Mouse (Mus musculus) myocyte (in vitro differentiated cells): ENCODE results near the gene Rpp21. TPM values are rescaled to one million over a fixed set of nuclear protein-coding genes. Genes with fewer than 3 reads are reported as not detected.

Experiments used
- H3K27me3 ChIP-seq: one replicate; pipeline ENCODE4 v1.6.1; 2011; ENCODE audit not compliant: control insufficient read depth, insufficient read depth, insufficient read length
- H3K36me3 ChIP-seq: one replicate; pipeline ENCODE4 v1.6.1; 2011; ENCODE audit not compliant: control insufficient read depth, insufficient read depth
- H3K4me2 ChIP-seq: one replicate; pipeline ENCODE4 v1.6.1; 2011; ENCODE audit warnings: low read depth, control low read depth
- H3K4me3 ChIP-seq: one replicate; pipeline ENCODE4 v1.5.1; 2011; ENCODE audit warnings: mild to moderate bottlenecking, control low read depth, moderate library complexity
- H3K79me2 ChIP-seq: one replicate; pipeline ENCODE4 v1.6.1; 2011; ENCODE audit not compliant: control insufficient read depth, insufficient read depth
- H3ac ChIP-seq: one replicate; pipeline ENCODE4 v1.6.1; 2011; ENCODE audit not compliant: control insufficient read depth, insufficient read length
- CEBPB ChIP-seq: IDR thresholded peaks from 2 replicates; pipeline ENCODE4 v1.6.1; 2011; ENCODE audit warnings: mild to moderate bottlenecking, moderate library complexity; ENCODE audit not compliant: poor library complexity, insufficient read depth, severe bottlenecking
- E2F4 ChIP-seq: IDR thresholded peaks from one replicate; pipeline ENCODE4 v1.6.1; 2011; ENCODE audit warnings: mild to moderate bottlenecking, control low read depth, moderate library complexity; ENCODE audit not compliant: insufficient read depth
- MAX ChIP-seq: IDR thresholded peaks from one replicate; pipeline ENCODE4 v1.6.1; 2011; ENCODE audit warnings: low read depth, mild to moderate bottlenecking, control low read depth
- MYOD1 ChIP-seq, 3 experiments: IDR thresholded peaks; one replicate each; pipeline ENCODE4 v1.6.1; 2011; ENCODE audit warnings: control low read depth in 2 of 3, low read depth in 2 of 3, mild to moderate bottlenecking in 2 of 3, moderate library complexity in 1 of 3; ENCODE audit not compliant: insufficient read length in 2 of 3, control insufficient read depth in 1 of 3
- MYOG ChIP-seq, 3 experiments: IDR thresholded peaks; one replicate each; pipeline ENCODE4 v1.6.1; 2011; ENCODE audit warnings: control low read depth in 2 of 3, low read depth in 2 of 3, mild to moderate bottlenecking in 2 of 3; ENCODE audit not compliant: insufficient read length in 2 of 3, control insufficient read depth in 1 of 3, insufficient read depth in 1 of 3
- POLR2A ChIP-seq: IDR thresholded peaks from one replicate; pipeline ENCODE4 v1.6.1; 2011; ENCODE audit warnings: low read depth, mild to moderate bottlenecking, control low read depth, moderate library complexity; ENCODE audit not compliant: insufficient read length
- POLR2AphosphoS2 ChIP-seq: IDR thresholded peaks from one replicate; pipeline ENCODE4 v1.6.1; 2011; ENCODE audit warnings: low read depth, control low read depth; ENCODE audit not compliant: insufficient read length
- REST ChIP-seq: IDR thresholded peaks from one replicate; pipeline ENCODE4 v1.6.1; 2011; ENCODE audit warnings: mild to moderate bottlenecking, control low read depth, moderate library complexity; ENCODE audit not compliant: insufficient read depth, insufficient read length
- SRF ChIP-seq: IDR thresholded peaks from one replicate; pipeline ENCODE4 v1.6.1; 2011; ENCODE audit warnings: low read depth; ENCODE audit not compliant: control insufficient read depth, insufficient read length
- TCF12 ChIP-seq: IDR thresholded peaks from one replicate; pipeline ENCODE4 v1.6.1; 2011; ENCODE audit warnings: mild to moderate bottlenecking, control low read depth; ENCODE audit not compliant: poor library complexity, insufficient read depth, severe bottlenecking
- TCF3 ChIP-seq: IDR thresholded peaks from one replicate; pipeline ENCODE4 v1.6.1; 2011; ENCODE audit warnings: low read depth, control low read depth; ENCODE audit not compliant: insufficient read length
- USF1 ChIP-seq: IDR thresholded peaks from one replicate; pipeline ENCODE4 v1.6.1; 2011; ENCODE audit warnings: low read depth, mild to moderate bottlenecking, control low read depth, moderate library complexity
- polyA plus RNA-seq: library from polyadenylated mRNA; unstranded; fragments of >200 nt; fragmentation: generic; extraction: Trizol; gene quantifications from one replicate; pipeline ENCODE4 v1.2.1, GENCODE M21; 2012; ENCODE audit warnings: missing spikeins

The Rpp21 gene
- polyA plus RNA-seq, 1 experiment: 59.2 TPM

DNA sequence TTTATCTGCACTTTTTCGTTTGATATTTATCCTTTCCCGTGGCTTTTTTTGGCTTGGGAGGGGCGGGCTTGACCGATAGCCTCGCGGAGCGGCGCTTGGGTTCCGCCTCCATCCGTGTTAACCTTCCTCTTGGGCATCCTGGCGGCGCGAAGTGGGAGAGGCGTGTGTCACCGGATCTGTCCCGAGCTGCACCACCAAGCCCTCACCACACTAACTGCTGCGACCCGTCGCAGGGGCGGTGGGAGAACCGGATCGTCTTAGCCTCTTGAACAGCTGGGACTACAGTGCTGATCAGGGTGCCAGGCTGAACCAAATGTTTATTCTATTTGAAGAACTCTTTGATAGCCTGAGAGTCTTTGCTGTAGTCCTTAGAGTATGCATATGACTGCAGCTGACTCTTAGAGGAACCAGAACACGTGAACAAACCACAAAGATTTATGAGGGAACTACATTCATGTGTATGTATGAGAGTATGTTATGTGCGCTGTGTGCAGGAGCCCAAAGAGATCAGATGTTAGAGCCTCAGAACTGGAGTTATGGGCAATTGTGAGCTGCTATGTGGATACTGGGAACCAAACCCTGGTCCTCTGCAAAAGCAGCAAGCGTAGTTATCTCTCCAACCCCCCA, 5.5 kb downstream of the Rpp21 start:
- Histone ChIP-seq H3K79me2 (no peaks in the 10 kb centered on the region), H3K4me2 (peak overlapping the region; percentile 80), H3K4me3 (peak overlapping the region; percentile 12), H3ac (no peak overlapping the region), H3K36me3 (no peaks in the 10 kb centered on the region), H3K27me3 (peaks cover 5% of the 10 kb centered on the region)
- TF ChIP-seq REST (no peak), USF1 (peak; percentile 62), MYOD1 (IDR thresholded peaks at IDR 0.05; ENCODE audit: control insufficient read depth in 1 of 3, insufficient read length in 2 of 3, low read depth in 2 of 3) (peak in 2 of 3 experiments; percentile 73 to 81), TCF3 (peak; percentile 5), POLR2AphosphoS2 (no peak), MYOG (IDR thresholded peaks at IDR 0.05; ENCODE audit: control insufficient read depth in 1 of 3, insufficient read depth in 1 of 3, insufficient read length in 2 of 3, low read depth in 2 of 3) (peak; percentile 80 to 92 (median 84)), TCF12 (peak; percentile 51), E2F4 (no peak), MAX (no peak), SRF (no peak), CEBPB (no peak), POLR2A (no peak)

DNA sequence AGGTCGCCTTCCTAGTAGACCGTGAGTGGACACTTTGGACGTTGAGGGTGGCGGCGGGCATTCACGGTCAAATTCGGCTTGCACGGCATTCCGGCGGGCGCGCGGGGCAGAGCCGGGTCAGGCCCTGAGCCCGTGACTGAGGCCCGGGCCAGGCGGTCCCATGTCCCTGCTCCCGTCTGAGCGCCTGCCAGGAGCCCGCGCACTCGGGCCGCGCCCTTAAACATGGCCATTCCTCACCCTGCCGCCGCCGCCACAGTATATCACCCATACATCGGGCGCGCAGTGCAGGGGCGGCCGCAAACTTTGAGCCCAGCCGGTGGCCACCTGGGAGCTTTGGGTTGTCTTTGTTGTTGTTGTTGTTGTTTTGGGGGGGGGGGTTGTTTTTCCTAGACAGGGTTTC, 9.0 kb downstream of the Rpp21 start:
- Histone ChIP-seq H3ac (no peak overlapping the region), H3K27me3 (peaks cover 5% of the 10 kb centered on the region), H3K4me2 (no peak overlapping the region), H3K79me2 (no peaks in the 10 kb centered on the region), H3K36me3 (no peaks in the 10 kb centered on the region), H3K4me3 (no peak overlapping the region)
- TF ChIP-seq POLR2A (no peak), REST (no peak), SRF (no peak), CEBPB (no peak), MYOD1 (IDR thresholded peaks at IDR 0.05; ENCODE audit: control insufficient read depth in 1 of 3, insufficient read length in 2 of 3, low read depth in 2 of 3) (no peak)

- peaks cover 5% of the 10 kb centered on the region for H3K27me3 ChIP-seq
- no peak overlapping the region for H3K4me3 ChIP-seq
- no peak overlapping the region for H3ac ChIP-seq
- TF ChIP-seq CEBPB (no peak), MYOG (IDR thresholded peaks at IDR 0.05; ENCODE audit: control insufficient read depth in 1 of 3, insufficient read depth in 1 of 3, insufficient read length in 2 of 3, low read depth in 2 of 3) (no peak), TCF12 (no peak), POLR2AphosphoS2 (no peak), USF1 (no peak), E2F4 (no peak)
- no peaks in the 10 kb centered on the region for H3K79me2 ChIP-seq
- H3K36me3 ChIP-seq: no peaks in the 10 kb centered on the region
- no peak overlapping the region for H3K4me2 ChIP-seq
These were observed 12.1 kb downstream of the Rpp21 start for GRCm38 (mm10) chr17:36245741-36246140.

- H3K79me2 ChIP-seq: no peaks in the 10 kb centered on the region
- H3ac ChIP-seq: no peak overlapping the region
- no peak overlapping the region for H3K4me2 ChIP-seq
- H3K27me3 ChIP-seq: peaks cover 5% of the 10 kb centered on the region
- no peak for TF ChIP-seq E2F4
- no peak for TF ChIP-seq USF1
- no peak for TF ChIP-seq SRF
- no peak for TF ChIP-seq POLR2AphosphoS2
- no peaks in the 10 kb centered on the region for H3K36me3 ChIP-seq
- H3K4me3 ChIP-seq: no peak overlapping the region
These were observed 13.8 kb downstream of the Rpp21 start for GRCm38 (mm10) chr17:36244031-36244430.

DNA sequence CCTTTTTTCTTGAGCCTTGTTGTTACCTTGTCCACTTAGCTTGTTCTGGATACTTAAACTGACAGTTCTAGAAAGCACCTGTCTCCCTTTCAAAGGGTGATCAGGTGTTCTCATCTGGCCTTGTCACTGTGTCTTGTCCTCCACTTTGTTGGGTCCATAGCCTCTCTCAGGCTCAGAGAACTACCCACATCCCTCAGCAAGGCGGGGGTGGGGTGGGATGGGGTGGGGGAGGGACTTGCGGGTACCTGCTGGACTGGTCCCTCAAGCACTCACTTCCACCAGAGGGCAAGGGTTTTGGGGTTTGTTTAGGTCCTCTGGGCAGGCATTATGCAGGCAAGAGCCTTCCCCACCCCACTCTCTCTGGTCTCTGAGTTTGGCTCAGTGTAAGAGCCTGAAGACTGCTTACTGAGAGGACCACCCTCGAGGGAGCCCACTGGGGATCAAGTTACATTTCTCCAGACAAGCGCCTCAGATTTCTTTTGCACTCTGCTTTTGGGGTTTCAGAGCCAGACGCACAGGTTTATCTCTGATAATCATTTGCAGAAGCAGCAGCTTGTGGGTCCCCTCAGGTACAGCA, 17.1 kb downstream of the Rpp21 start:
- Histone ChIP-seq H3K4me2 (peak overlapping the region; percentile 28), H3K4me3 (no peak overlapping the region), H3K79me2 (no peaks in the 10 kb centered on the region), H3K27me3 (no peaks in the 10 kb centered on the region), H3ac (no peak overlapping the region), H3K36me3 (no peaks in the 10 kb centered on the region)
- TF ChIP-seq MAX: no peak
- no peak for TF ChIP-seq MYOG (IDR thresholded peaks at IDR 0.05; ENCODE audit: control insufficient read depth in 1 of 3, insufficient read depth in 1 of 3, insufficient read length in 2 of 3, low read depth in 2 of 3)
- no peak for TF ChIP-seq POLR2A
- no peak for TF ChIP-seq SRF
- TF ChIP-seq CEBPB: no peak
- TF ChIP-seq REST: no peak
- TF ChIP-seq USF1: no peak
- TF ChIP-seq MYOD1 (IDR thresholded peaks at IDR 0.05; ENCODE audit: control insufficient read depth in 1 of 3, insufficient read length in 2 of 3, low read depth in 2 of 3): no peak
- no peak for TF ChIP-seq TCF12
